Mouse (Mus musculus) E14TG2a.4 (cell line): Measurements from ENCODE around the gene Lsg1.

Experiments used
- H3K27me3 ChIP-seq: 2 replicates; pipeline ENCODE4 v1.6.1; 2014; ENCODE audit warnings: low read length, control low read depth; ENCODE audit not compliant: insufficient read depth
- H3K36me3 ChIP-seq: 2 replicates; pipeline ENCODE4 v1.6.1; 2014; ENCODE audit warnings: low read length, control low read depth; ENCODE audit not compliant: insufficient read depth
- H3K4me1 ChIP-seq: replicated peaks from 2 replicates; pipeline ENCODE4 v1.6.1; 2014; ENCODE audit warnings: low read depth, low read length, control low read depth
- H3K4me3 ChIP-seq: replicated peaks from 2 replicates; pipeline ENCODE4 v1.5.1; 2014; ENCODE audit warnings: mild to moderate bottlenecking, low read length
- H3K9me3 ChIP-seq: 2 replicates; pipeline ENCODE4 v1.6.1; 2014; ENCODE audit warnings: low read length, control low read depth
- CTCF ChIP-seq: conservative IDR thresholded peaks from 2 replicates; pipeline ENCODE4 v1.5.1; 2014; ENCODE audit warnings: low read length
- NANOG ChIP-seq: IDR thresholded peaks from 2 replicates; pipeline ENCODE4 v1.6.1; 2014; ENCODE audit warnings: borderline replicate concordance, low read length, mixed read lengths
- POU5F1 ChIP-seq: IDR thresholded peaks from 2 replicates; pipeline ENCODE4 v1.6.1; 2014; ENCODE audit warnings: low read length, borderline replicate concordance

Gene Lsg1

DNA sequence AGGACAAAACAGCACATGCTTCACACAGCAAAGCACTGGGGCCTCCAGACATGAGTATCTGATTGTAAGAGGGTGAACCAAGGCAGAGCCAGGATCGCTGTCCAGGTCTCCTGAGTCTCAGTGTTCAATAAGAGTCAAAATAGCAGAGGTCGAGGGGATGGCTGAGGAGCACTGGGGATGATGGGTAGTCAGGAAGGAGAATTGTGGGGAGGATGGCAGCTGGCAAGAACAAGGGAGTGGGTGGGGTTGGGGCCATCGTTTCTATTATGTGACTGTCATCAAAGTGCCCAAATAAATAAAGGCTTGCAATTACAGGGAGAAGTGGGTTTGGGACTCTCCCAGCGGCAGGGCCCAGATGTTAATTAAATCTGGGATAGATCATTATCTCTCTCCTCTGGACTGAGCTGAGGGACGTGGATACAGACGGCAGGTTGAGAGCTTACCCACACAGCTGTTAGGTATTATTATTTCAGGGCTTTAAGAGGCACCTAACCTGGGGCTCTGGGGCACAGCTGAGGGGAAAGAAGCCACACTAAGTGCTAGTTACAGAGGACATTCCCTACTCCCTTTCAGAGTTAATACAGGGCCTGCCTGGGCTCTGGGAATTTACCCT lies 27.4 kb upstream of the Lsg1 start:
- H3K4me1 ChIP-seq = peaks cover 17% of the 10 kb centered on the region
- 0 out of 2 replicates have a peak, but pooled peaks cover 6% of the 10 kb centered on the region for H3K27me3 ChIP-seq
- no peaks in the 10 kb centered on the region for H3K36me3 ChIP-seq
- H3K9me3 ChIP-seq = no peaks in the 10 kb centered on the region
- no peak overlapping the region for H3K4me3 ChIP-seq
- TF ChIP-seq CTCF = no peak

GRCm38 (mm10) chr16:30614122-30614521 lies 26.7 kb upstream of the Lsg1 start:
- TF ChIP-seq POU5F1 (no peak), NANOG (no peak), CTCF (no peak)
- 0 out of 2 replicates have a peak, but pooled peaks cover 1% of the 10 kb centered on the region for H3K27me3 ChIP-seq
- H3K4me1 ChIP-seq = peaks cover 17% of the 10 kb centered on the region
- H3K9me3 ChIP-seq = no peaks in the 10 kb centered on the region
- no peak overlapping the region for H3K4me3 ChIP-seq
- no peaks in the 10 kb centered on the region for H3K36me3 ChIP-seq

GRCm38 (mm10) chr16:30613122-30613521 lies 25.7 kb upstream of the Lsg1 start:
- no peaks in the 10 kb centered on the region for H3K9me3 ChIP-seq
- no peaks in the 10 kb centered on the region for H3K27me3 ChIP-seq
- H3K36me3 ChIP-seq = no peaks in the 10 kb centered on the region
- H3K4me3 ChIP-seq = no peak overlapping the region
- TF ChIP-seq NANOG (no peak), CTCF (no peak), POU5F1 (no peak)
- peaks cover 21% of the 10 kb centered on the region for H3K4me1 ChIP-seq

- Histone ChIP-seq H3K4me3 (no peak overlapping the region), H3K27me3 (no peaks in the 10 kb centered on the region), H3K36me3 (no peaks in the 10 kb centered on the region), H3K9me3 (no peaks in the 10 kb centered on the region), H3K4me1 (peaks cover 37% of the 10 kb centered on the region)
- no peak for TF ChIP-seq NANOG
- TF ChIP-seq CTCF = no peak
- TF ChIP-seq POU5F1 = no peak
Observed at GRCm38 (mm10) chr16:30611331-30611730, 23.9 kb upstream of the Lsg1 start.

- Histone ChIP-seq H3K4me1 (peaks cover 54% of the 10 kb centered on the region), H3K27me3 (no peaks in the 10 kb centered on the region), H3K4me3 (no peak overlapping the region), H3K9me3 (no peaks in the 10 kb centered on the region), H3K36me3 (no peaks in the 10 kb centered on the region)
- TF ChIP-seq POU5F1 (no peak), CTCF (no peak), NANOG (no peak)
Observed at GRCm38 (mm10) chr16:30607868-30608267, 20.5 kb upstream of the Lsg1 start.

DNA sequence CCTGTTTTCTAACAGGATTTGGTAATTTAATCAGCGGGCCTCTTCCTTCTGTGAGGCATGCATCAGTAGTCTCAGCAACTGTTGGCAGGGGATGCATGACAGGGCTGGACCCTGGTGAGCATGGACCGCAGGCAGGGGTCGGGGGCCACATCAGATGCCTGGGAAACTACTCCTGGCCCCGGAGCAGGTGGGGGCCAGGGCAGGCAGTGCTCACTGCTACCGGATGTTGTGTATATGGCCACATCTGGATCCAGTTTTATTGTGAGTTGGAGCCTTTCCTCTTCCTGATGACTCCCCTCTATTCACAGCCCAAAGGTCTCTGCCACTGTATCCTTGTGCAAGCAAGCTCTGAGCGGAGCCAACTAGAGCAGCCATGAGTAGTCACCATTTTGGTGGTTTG lies 18.1 kb upstream of the Lsg1 start:
- H3K27me3 ChIP-seq = peaks cover 12% of the 10 kb centered on the region
- TF ChIP-seq POU5F1 = no peak
- TF ChIP-seq CTCF = no peak
- TF ChIP-seq NANOG = no peak
- peaks cover 74% of the 10 kb centered on the region for H3K4me1 ChIP-seq
- H3K9me3 ChIP-seq = no peaks in the 10 kb centered on the region
- H3K4me3 ChIP-seq = peak overlapping the region; percentile 10
- H3K36me3 ChIP-seq = peaks cover 15% of the 10 kb centered on the region

DNA sequence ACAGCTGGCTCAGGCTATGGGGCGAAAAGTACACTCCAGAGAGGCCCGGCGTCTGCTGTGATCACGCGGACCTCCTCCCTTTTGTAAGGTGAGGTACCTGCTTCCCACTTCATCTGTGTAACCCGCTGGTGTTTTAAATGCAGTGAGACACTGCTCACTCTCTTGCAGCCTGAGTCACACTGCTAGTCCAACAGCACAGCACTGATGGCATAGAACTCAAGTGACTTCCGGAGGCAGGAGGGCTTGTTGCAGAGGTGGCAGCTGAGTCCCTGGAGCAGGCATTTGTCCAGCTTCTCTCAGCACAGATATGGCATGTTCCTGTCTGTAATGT lies 17.4 kb upstream of the Lsg1 start:
- Histone ChIP-seq H3K4me3 (peak overlapping the region; percentile 7; the same call in 1 of the 2 replicates), H3K27me3 (peaks cover 18% of the 10 kb centered on the region), H3K9me3 (no peaks in the 10 kb centered on the region), H3K4me1 (peaks cover 74% of the 10 kb centered on the region), H3K36me3 (peaks cover 15% of the 10 kb centered on the region)
- TF ChIP-seq NANOG = no peak
- TF ChIP-seq CTCF = no peak
- no peak for TF ChIP-seq POU5F1

- Histone ChIP-seq H3K9me3 (no peaks in the 10 kb centered on the region), H3K36me3 (peaks cover 15% of the 10 kb centered on the region), H3K4me3 (peak overlapping the region; percentile 92), H3K27me3 (peaks cover 18% of the 10 kb centered on the region), H3K4me1 (peaks cover 74% of the 10 kb centered on the region)
- no peak for TF ChIP-seq CTCF
Observed at GRCm38 (mm10) chr16:30604061-30604806, 16.8 kb upstream of the Lsg1 start.

DNA sequence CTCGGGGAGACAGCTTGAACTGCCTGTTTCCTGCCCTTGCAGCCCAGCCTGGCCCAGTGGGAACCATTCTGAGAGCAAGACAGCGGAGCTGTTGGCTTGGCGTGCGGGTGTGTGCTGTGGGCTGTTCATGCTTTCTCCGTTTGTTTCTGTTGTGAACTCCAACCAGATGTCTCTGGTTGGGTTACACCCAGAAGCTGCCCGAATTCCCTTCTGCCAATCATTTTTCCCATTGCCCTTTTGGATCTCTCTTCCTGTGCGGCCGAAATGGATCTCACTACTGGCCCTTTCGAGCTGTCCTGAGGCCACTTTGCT lies 16.1 kb upstream of the Lsg1 start:
- no peaks in the 10 kb centered on the region for H3K9me3 ChIP-seq
- H3K27me3 ChIP-seq = peaks cover 18% of the 10 kb centered on the region
- peaks cover 15% of the 10 kb centered on the region for H3K36me3 ChIP-seq
- H3K4me3 ChIP-seq = peak overlapping the region; percentile 92
- TF ChIP-seq NANOG = no peak
- TF ChIP-seq CTCF = no peak
- TF ChIP-seq POU5F1 = no peak
- peaks cover 76% of the 10 kb centered on the region for H3K4me1 ChIP-seq
